Mouse (Mus musculus): ENCODE measurements around the gene Slc29a1.

Gene Slc29a1

GRCm38 (mm10) chr17:45572103-45573086, 27.0 kb downstream of the Slc29a1 start:
- peak; percentile 82 for DNase-seq (ENCODE audit: low read depth, low spot score)

DNA sequence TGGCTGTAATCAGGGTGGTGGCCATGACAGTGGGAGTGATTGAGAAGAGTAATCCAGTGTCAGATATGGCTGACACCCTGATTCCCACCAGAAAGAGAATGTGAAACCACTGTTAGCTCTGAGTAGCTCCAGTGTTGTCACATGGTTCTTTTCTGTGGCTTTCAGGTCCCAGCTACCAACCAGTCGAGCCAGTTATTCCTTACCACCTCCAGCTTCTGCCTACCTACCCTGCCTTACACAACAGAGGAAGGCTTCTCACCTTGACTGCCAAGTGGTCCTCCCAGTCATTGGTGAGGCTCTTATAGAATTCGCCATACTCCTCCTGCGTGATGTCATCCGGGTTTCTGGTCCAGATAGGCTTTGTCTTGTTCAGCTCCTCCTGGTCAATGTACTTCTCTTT, 29.4 kb downstream of the Slc29a1 start:
- no peak for DNase-seq (ENCODE audit: low read depth, low spot score)

- DNase-seq (ENCODE audit: low read depth, low spot score) = no peak
Measured at GRCm38 (mm10) chr17:45568990-45569389, 30.4 kb downstream of the Slc29a1 start.

GRCm38 (mm10) chr17:45567162-45567601, 32.2 kb downstream of the Slc29a1 start:
- no peak for DNase-seq (ENCODE audit: low read depth, low spot score)

DNA sequence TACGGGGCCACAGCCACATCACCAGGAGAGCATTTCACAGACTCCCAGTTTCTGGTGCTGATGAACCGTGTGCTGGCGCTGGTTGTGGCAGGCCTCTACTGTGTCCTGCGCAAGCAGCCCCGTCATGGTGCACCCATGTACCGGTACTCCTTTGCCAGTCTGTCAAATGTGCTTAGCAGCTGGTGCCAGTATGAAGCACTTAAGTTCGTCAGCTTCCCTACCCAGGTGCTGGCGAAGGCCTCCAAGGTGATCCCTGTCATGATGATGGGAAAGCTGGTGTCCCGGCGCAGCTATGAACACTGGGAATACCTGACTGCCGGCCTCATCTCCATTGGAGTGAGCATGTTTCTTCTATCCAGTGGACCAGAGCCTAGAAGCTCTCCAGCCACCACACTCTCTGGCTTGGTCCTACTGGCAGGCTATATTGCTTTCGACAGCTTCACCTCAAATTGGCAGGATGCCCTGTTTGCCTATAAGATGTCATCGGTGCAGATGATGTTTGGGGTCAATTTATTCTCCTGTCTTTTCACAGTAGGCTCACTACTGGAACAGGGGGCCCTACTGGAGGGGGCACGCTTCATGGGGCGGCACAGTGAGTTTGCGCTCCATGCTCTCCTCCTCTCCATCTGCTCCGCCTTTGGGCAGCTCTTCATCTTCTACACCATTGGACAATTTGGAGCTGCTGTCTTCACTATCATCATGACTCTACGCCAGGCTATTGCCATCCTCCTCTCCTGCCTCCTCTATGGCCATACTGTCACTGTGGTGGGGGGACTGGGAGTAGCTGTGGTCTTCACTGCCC, 32.8 kb downstream of the Slc29a1 start:
- no peak for DNase-seq (ENCODE audit: low read depth, low spot score)

DNA sequence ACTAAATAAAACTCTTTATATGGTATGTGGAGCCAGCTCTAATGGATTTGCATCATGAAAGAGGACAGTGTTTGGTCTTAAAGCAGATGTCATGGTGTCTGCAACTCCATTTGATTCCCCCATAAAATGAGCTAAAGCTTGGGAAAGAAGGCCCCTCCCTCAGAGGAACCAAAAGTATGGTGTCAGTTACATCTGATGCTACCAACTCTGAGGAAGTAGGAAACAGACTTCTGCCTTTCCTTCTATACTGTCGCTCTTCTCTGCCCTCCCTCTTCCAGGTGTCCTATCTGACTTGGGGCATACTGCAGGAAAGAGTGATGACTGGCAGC, 33.4 kb downstream of the Slc29a1 start:
- no peak for DNase-seq (ENCODE audit: low read depth, low spot score)

GRCm38 (mm10) chr17:45565103-45565502, 34.3 kb downstream of the Slc29a1 start:
- no peak for DNase-seq (ENCODE audit: low read depth, low spot score)

- DNase-seq (ENCODE audit: low read depth, low spot score) = peak; percentile 58
Measured at GRCm38 (mm10) chr17:45564531-45565084, 34.8 kb downstream of the Slc29a1 start.

DNA sequence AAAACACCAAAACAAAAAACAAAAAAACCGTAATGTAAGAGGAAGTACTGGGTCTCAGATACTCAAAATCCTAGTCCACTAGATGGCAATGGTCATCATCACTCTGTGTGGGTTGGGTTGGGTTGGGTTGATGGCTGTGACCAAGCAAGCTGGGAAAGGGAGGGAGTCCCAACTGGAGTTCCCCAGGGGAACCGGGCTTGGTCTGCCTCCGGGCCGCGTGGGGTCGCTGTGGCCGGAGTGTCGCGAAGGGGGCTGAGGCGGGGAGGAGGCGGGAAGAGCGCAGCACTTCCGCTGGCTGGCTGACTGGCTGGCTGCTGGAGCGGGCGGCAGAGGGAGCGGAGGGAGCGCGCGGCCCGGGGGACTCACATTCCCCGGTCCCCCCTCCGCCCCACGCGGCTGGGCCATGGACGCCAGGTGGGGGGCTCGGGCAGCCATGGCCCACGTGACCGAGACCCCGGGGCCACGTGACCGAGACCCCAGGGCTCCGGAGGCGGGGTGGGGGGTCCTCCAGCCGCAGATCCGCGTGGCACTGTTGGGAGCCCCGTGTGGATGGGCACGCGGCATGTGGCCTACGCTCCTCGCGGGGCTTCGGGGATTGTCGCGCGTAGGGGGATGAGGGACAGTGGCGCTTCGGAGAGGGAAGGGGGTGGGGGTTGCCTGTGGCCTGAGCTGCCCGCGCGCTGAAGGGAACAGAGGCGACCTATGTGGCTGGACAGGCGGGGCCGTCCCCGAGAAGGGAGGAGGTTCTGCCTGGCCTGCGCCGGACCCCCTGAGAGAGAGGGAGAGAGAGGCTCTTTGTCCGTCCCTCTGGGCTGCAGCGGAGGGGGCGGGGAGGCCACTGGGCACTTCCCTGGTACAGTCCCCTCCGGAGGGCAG, 35.5 kb downstream of the Slc29a1 start, which contains the start of gene Slc35b2:
TSS of gene Slc35b2 (plus strand) at position 220 of the 876 bp plus-strand sequence.
- DNase-seq (ENCODE audit: low read depth, low spot score) = peak; percentile 91

GRCm38 (mm10) chr17:45563216-45563615, 36.2 kb downstream of the Slc29a1 start:
- DNase-seq (ENCODE audit: low read depth, low spot score) = peak; percentile 77

GRCm38 (mm10) chr17:45559732-45560525, 39.5 kb downstream of the Slc29a1 start:
- DNase-seq (ENCODE audit: low read depth, low spot score) = no peak

DNA sequence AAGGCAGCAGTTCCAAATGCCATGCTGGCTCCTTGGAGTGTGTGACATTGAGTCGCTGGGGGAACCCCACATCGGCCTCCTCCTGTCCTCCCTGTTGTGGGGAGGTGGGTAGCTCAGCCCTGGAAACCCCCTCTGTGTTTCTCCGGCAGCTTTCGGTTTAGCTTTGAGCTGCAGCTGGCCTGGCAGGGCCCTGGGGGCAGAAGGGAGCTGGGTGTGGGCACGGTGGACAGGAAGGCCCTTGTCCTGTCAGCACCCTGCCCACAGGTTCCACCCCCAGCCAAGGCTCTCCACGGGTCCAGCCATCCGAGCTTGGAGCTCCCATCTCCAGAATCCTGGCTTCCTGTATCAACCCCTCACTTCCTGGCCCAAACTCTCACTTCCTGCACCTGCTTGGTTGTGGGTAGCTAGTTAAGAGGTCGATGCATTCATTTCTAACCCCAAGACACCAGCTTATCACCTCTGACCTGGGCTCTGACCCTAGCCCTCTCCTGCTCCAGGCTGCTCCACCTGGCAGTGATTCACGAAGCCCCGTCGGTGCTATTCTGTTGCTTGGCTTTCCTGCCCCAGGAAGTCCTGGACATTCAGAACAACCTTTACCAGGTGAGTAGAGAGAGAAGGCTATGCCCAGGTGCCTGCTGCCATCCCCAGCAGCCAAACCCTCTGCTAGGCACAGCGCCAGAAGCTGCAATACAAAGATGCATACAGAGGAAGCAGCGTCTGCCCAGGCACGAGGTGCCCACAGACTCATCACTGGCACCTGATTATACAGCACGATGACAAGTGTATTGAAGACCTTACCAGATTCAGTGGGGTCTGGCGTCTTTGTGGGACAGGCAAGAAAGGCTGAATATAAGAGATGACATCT, 41.2 kb downstream of the Slc29a1 start:
- peak; percentile 88 for DNase-seq (ENCODE audit: low read depth, low spot score)

GRCm38 (mm10) chr17:45557246-45557824, 42.1 kb downstream of the Slc29a1 start:
- DNase-seq (ENCODE audit: low read depth, low spot score) = peak; percentile 86

DNA sequence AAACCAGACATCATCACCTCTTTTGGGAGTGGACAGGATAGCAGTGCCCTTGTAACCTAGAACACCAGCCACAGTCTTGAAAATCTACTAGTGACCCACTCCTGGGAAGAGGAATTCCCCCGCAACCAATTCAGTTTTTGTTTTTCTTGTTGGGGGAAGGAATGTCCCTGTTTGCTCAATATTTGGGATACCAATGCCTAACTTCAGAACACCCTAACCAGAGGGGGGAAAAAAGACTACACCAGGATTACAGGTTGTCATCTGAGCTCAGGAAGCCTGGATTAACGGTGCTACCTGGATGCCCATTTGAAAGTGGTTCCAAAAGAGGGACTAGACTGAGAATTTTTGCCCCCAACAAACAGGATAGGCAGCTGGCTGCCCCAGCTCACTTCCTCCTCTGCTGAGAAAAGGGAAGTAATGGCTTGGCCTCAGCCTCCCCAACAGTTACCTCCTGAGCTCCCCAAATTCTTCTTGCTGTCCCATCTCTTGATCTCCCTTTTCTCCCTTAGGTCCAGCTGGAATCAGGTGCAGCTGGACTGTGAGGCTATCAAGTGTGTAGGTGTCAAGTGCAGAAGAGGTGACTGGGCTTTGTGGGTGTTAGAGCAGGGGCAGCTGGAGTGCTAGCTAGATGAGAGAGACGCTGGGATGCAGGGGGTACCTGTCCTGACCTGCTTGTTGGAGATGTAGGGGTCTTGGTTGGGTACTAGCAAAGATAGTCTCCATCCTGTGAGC, 42.7 kb downstream of the Slc29a1 start:
- peak; percentile 84 for DNase-seq (ENCODE audit: low read depth, low spot score)

DNA sequence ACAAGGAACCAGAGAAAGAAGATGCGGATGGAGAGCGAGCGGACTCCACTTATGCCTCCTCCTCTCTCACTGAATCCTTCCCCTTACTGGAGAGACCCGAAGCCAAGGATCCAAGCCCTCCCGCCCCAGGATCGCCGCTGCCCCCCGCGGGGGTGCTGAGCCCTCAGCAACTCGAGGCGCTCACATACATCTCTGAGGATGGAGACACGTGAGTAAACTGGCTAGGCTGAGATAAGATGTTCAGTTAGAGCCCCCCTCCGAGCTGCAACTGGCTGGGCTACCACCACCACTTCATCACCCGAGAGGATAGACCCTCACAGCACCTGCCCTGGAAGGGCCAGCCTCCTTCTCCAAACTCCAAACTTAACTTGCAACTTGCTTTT, 43.3 kb downstream of the Slc29a1 start:
- peak; percentile 73 for DNase-seq (ENCODE audit: low read depth, low spot score)

DNA sequence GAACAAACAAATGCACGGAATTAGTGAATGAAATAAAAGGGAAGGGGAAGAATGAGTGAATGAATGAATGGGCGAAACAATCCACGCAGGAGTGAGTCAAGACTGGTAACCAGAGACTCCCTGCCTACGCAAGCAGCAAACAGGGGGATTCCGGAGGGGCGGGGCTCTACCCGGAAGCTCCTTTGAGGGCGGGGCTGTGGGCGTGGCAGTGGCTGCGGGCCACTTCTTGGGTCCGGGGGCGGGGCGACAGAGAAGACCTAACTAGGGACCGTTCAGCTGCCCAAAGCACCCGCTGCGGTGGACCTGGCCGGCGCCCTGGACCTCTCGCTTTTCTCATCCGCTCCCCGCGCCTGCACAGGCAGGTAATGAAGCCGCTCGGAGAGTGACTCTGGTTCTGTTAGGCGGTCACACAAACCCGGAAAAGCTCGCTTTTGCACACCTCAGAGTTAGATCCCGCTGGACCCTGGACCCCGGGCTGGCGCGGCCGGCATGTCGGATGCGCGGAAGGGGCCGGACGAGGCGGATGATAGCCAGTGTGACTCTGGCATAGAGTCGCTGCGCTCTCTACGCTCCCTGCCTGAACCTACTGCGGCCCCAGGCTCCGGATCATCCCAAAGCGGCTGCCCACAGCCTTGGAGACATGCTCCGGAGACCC, 43.8 kb downstream of the Slc29a1 start, which contains the start of gene Nfkbie:
TSS of gene Nfkbie (plus strand) at position 252 of the 655 bp plus-strand sequence.
- DNase-seq (ENCODE audit: low read depth, low spot score) = peak; percentile 96

DNA sequence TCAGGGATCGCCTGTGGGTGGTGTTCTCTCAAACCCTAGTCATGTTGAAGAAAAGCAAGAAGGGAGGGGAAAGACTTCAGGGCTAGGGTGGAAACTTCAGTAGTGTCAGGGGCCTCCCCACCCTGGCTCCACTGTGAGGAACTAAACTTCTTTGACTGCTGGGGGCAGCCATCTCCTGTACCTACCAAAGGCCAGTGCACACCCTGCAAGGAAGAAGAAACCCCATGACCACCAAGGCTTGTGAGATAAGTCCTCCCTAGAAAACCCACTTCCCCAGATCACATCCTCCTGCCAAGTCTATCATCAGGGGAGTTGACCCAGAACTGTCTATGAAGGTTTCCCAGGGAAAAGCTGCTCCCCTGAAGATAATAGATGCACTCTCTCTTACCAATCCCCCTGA, 45.0 kb downstream of the Slc29a1 start:
- DNase-seq (ENCODE audit: low read depth, low spot score) = peak; percentile 51

DNA sequence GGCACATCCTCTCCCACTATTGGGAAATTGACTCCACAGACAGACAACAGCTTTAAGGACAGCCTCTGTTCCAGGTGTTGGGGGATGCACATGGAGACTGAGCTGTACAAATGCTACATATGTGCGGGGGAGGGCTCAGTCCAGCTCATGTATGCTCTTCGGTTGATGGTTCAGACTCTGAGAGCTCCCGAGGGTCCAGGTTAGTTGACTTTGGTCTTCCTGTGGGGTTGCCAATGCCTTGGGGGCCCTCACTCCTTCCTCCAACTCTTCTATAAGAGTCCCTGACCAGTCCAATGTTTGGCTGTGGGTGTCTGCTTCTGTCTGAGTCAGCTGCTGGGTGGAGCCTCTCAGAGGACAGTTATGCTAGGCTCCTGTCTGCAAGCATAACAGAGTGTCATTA, 46.3 kb downstream of the Slc29a1 start:
- DNase-seq (ENCODE audit: low read depth, low spot score) = no peak

All from A20 (cell line).